Mouse (Mus musculus) neural tube, embryonic 11.5 days (tissue): ENCODE measurements around the gene Cldn15. TPM values are rescaled to one million over a fixed set of nuclear protein-coding genes. Genes with fewer than 3 reads are reported as not detected.
"Not testable (repeated sequence)": the region's sequence is repeated elsewhere in the genome, so short reads cannot be mapped to it uniquely, and the experiment has no call there.

Experiments used
- ATAC-seq: fragments of 200-750 bp; cut with Nextera tagmentation; 2 replicates; pipeline ENCODE4 v1.8.0; 2017; ENCODE audit warnings: moderate number of reproducible peaks, mild to moderate bottlenecking, moderate TSS enrichment, moderate library complexity; ENCODE audit not compliant: insufficient read depth, low FRiP score, low TSS enrichment
- DNase-seq: peaks from one replicate; pipeline ENCODE4 v3.0.0-alpha.2; 2015; ENCODE audit warnings: low spot score
- H3K27ac ChIP-seq: fragments of 300-500 bp; sonication (generic); 2 replicates; pipeline ENCODE4 v1.5.1; 2014; ENCODE audit warnings: low read depth, mild to moderate bottlenecking, low read length
- H3K27me3 ChIP-seq: fragments of 300-500 bp; sonication (generic); 2 replicates; pipeline ENCODE4 v1.6.1; 2014; ENCODE audit warnings: mild to moderate bottlenecking, low read length, mixed read lengths; ENCODE audit not compliant: control insufficient read depth, insufficient read depth
- H3K36me3 ChIP-seq: fragments of 300-500 bp; sonication (generic); 2 replicates; pipeline ENCODE4 v1.6.1; 2014; ENCODE audit warnings: mild to moderate bottlenecking, low read length, moderate library complexity, mixed read lengths; ENCODE audit not compliant: control insufficient read depth, insufficient read depth
- H3K4me1 ChIP-seq: fragments of 300-500 bp; sonication (generic); 2 replicates; pipeline ENCODE4 v1.6.1; 2014; ENCODE audit warnings: low read length, mixed read lengths; ENCODE audit not compliant: control insufficient read depth, insufficient read depth
- H3K4me2 ChIP-seq: fragments of 300-500 bp; sonication (generic); 2 replicates; pipeline ENCODE4 v1.6.1; 2014; ENCODE audit warnings: low read depth, mild to moderate bottlenecking, moderate library complexity
- H3K4me3 ChIP-seq: fragments of 300-500 bp; sonication (generic); 2 replicates; pipeline ENCODE4 v1.5.1; 2014; ENCODE audit warnings: low read depth, low read length
- H3K9ac ChIP-seq: fragments of 300-500 bp; sonication (generic); 2 replicates; pipeline ENCODE4 v1.6.1; 2014; ENCODE audit warnings: mild to moderate bottlenecking, low read length
- H3K9me3 ChIP-seq: fragments of 300-500 bp; sonication (generic); 2 replicates; pipeline ENCODE4 v1.6.1; 2016; ENCODE audit warnings: low read length; ENCODE audit not compliant: control insufficient read depth
- WGBS: fragments of 180-500 bp; shearing (Covaris S2); extraction: QIAGEN DNeasy Blood & Tissue Kit; methylation state at CpG from one replicate; pipeline ENCODE4 v1.1.7; 2014; 5-methylcytosine and 5-hydroxymethylcytosine counted together
- polyA plus RNA-seq: library from polyadenylated mRNA; unstranded; fragments of >200 nt; fragmentation: Nextera tagmentation; extraction: Ambion mirVana; gene quantifications from 2 replicates; pipeline ENCODE4 v1.2.1, GENCODE M21; 2014

Cldn15 gene
- polyA plus RNA-seq, 1 experiment from 2014 or later = not detected

GRCm38 (mm10) chr5:136932956-136933355 is 33.5 kb upstream of the Cldn15 start:
- H3K36me3 ChIP-seq = no peaks in the 10 kb centered on the region
- H3K4me1 ChIP-seq = no peaks in the 10 kb centered on the region
- H3K9ac ChIP-seq = no peak overlapping the region
- no peak overlapping the region for H3K4me2 ChIP-seq
- H3K27ac ChIP-seq = no peak overlapping the region
- H3K9me3 ChIP-seq = no peaks in the 10 kb centered on the region
- no peak overlapping the region for H3K4me3 ChIP-seq
- no peak for DNase-seq
- 87% methylated on average over 5 of the region's 5 CpGs for WGBS
- ATAC-seq = no peak
- no peaks in the 10 kb centered on the region for H3K27me3 ChIP-seq

DNA sequence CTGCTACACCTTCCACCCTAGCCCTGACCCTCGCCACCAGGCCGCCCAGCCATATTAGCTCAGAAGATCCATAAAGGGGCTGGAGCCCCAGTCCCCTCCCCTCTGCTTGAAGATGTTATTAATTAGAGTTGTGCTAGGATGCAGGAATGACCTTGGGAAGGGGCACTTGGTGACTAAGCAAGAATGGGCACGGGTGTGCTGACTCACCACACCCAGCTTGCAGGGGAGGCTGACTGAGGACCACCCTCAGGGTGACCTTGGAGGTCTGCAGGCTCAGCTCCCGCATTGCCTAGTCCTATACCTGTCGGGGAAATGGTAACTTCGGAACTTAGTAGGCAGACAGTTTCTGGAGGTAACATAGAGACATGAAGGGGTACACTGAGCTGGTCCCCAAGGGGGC is 32.5 kb upstream of the Cldn15 start:
- no peak overlapping the region for H3K9ac ChIP-seq
- DNase-seq (no peak), ATAC-seq (no peak)
- H3K27me3 ChIP-seq = no peaks in the 10 kb centered on the region
- H3K4me2 ChIP-seq = no peak overlapping the region
- H3K9me3 ChIP-seq = no peaks in the 10 kb centered on the region
- WGBS = 89% methylated on average over 6 of the region's 6 CpGs
- no peak overlapping the region for H3K27ac ChIP-seq
- H3K4me1 ChIP-seq = no peaks in the 10 kb centered on the region
- H3K36me3 ChIP-seq = no peaks in the 10 kb centered on the region
- no peak overlapping the region for H3K4me3 ChIP-seq

DNA sequence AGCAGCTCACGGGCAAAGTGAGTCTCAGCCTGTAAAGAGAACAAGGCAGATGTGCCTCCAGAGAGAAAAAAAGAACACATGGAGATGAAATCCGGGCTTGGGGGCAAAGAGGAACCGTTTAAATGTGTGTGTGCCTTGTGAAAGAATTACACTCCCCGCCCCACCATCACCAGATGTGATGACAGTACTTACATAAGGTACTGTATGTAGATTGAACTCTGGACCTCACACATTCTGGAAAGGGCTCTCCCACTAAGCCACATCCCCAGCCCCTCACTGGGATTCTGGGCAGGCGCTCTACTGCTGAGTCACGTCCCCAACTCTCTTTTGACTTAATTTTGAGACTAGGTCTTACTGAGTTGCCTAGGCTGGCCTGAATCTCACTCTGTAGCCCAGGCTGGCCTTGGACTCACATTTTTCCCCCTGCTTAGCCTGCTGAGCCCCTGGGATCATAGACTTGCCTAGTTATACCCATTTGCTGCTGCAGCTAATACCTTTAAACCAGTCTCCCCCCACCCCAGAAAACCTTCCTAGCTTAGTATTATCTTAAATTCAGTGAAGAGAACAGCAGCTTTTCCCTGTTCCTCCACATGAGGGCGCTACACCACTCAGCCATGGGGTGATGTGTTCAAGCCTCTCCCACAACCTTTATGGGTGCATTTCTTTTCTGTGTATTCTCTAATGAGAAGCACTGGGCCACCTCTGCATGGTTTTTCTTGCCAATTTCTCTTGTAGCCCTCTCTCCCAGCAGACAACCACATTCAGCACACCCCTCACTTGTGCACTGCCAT is 30.3 kb upstream of the Cldn15 start:
- no peaks in the 10 kb centered on the region for H3K27me3 ChIP-seq
- H3K27ac ChIP-seq = no peak overlapping the region
- WGBS = 67% methylated on average over 7 of the region's 7 CpGs
- no peak overlapping the region for H3K9ac ChIP-seq
- ATAC-seq (no peak), DNase-seq (no peak)
- H3K36me3 ChIP-seq = no peaks in the 10 kb centered on the region
- no peaks in the 10 kb centered on the region for H3K4me1 ChIP-seq
- H3K4me2 ChIP-seq = no peak overlapping the region
- H3K4me3 ChIP-seq = no peak overlapping the region
- no peaks in the 10 kb centered on the region for H3K9me3 ChIP-seq

- Histone ChIP-seq H3K27me3 (no peaks in the 10 kb centered on the region), H3K9ac (no peak overlapping the region), H3K27ac (no peak overlapping the region), H3K4me3 (no peak overlapping the region), H3K4me1 (no peaks in the 10 kb centered on the region), H3K4me2 (no peak overlapping the region), H3K9me3 (no peaks in the 10 kb centered on the region), H3K36me3 (no peaks in the 10 kb centered on the region)
- ATAC-seq (no peak), DNase-seq (no peak)
- 84% methylated on average over 6 of the region's 6 CpGs for WGBS
Observed at GRCm38 (mm10) chr5:136936750-136937149, 29.7 kb upstream of the Cldn15 start.

- no peaks in the 10 kb centered on the region for H3K9me3 ChIP-seq
- 88% methylated on average over 5 of the region's 5 CpGs for WGBS
- no peak overlapping the region for H3K4me2 ChIP-seq
- H3K27ac ChIP-seq = no peak overlapping the region
- H3K27me3 ChIP-seq = no peaks in the 10 kb centered on the region
- no peak overlapping the region for H3K4me3 ChIP-seq
- no peak overlapping the region for H3K9ac ChIP-seq
- no peak for DNase-seq
- H3K36me3 ChIP-seq = no peaks in the 10 kb centered on the region
- ATAC-seq = no peak
- H3K4me1 ChIP-seq = no peaks in the 10 kb centered on the region
Observed at GRCm38 (mm10) chr5:136937621-136938020, 28.8 kb upstream of the Cldn15 start.

DNA sequence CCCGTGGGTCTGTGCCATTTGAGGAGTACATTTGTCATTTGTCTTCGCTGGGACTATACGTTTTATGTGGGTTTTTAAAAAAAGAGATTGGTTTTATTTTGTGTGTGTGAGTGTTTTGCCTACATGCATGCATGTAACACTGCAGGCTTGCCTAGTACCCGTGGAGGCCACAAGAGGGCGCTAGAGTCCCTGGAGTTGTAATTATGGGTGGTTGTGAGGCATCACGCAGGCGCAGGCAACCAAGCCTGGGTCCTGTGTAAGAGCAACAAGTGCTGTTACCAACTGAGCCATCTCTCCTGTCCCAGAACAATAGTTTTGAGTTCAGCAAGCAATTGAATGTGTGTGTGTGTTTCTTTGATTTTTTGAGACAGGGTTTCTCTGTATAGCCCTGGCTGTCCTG is 27.1 kb upstream of the Cldn15 start:
- no peaks in the 10 kb centered on the region for H3K9me3 ChIP-seq
- H3K4me2 ChIP-seq = no peak overlapping the region
- DNase-seq = no peak
- H3K36me3 ChIP-seq = no peaks in the 10 kb centered on the region
- H3K4me3 ChIP-seq = no peak overlapping the region
- H3K9ac ChIP-seq = no peak overlapping the region
- H3K4me1 ChIP-seq = no peaks in the 10 kb centered on the region
- H3K27ac ChIP-seq = no peak overlapping the region
- no peaks in the 10 kb centered on the region for H3K27me3 ChIP-seq
- 63% methylated on average over 7 of the region's 7 CpGs for WGBS
- ATAC-seq = no peak

DNA sequence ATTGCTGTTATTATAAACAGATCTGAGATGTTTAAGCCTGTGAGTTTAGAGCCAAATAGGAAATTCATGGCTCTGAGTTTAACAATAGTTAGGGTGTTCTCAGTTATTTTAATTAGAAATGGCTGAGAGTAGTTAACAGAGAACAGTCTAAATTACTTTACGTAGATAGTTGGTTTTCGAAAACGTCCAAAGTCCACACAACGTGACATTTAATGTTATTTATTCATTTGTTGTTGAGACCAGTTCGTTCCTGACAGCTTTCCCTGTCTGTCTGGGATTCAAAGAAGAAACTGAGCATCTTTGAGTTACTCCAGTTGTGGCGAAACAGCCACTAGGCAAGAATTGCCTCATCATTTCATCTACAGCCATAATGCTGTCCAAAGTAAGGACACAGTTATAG is 26.4 kb upstream of the Cldn15 start:
- not testable (repeated sequence) for H3K9ac ChIP-seq, H3K4me1 ChIP-seq, ATAC-seq, H3K36me3 ChIP-seq, H3K27me3 ChIP-seq, DNase-seq, H3K4me3 ChIP-seq, H3K4me2 ChIP-seq, H3K9me3 ChIP-seq, H3K27ac ChIP-seq
- 85% methylated on average over 6 of the region's 6 CpGs for WGBS

DNA sequence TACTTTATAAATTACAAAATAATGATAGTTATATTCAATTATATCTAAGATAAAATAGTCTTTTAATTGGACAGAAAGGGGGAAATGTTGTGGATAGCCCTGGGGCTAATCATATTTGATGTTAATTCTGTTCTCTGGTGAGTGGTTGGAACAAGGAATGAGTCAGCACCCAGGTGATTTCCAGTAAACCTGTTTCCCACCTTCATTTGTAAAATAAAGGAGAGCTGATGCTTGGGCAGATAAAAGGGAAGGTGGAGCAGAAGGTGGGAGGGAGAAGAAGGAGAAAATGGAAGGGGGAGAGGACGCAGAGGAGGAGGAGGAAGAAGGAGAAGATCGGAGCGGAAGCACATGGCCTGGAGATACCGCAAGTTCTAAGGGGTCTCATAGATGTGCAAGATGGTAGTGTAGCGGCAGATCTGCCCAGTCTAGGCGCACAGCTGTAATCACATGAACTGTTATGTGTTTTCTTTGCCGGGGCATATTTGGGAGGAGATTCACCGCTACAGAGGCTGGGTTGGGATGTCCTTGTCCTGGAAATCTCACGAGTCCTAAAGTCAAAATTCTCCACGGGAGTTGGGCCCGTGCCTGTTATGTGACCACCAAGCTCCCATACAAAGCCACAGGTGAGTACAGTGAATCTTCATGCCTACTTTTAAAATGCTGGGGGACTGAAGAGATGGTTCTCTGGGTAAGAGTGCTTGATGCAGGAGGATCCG is 25.4 kb upstream of the Cldn15 start:
- Histone ChIP-seq H3K9me3 (no peaks in the 10 kb centered on the region), H3K36me3 (no peaks in the 10 kb centered on the region), H3K4me3 (no peak overlapping the region), H3K27ac (no peak overlapping the region), H3K4me2 (no peak overlapping the region), H3K4me1 (no peaks in the 10 kb centered on the region), H3K9ac (no peak overlapping the region), H3K27me3 (no peaks in the 10 kb centered on the region)
- no peak for ATAC-seq
- 88% methylated on average over 12 of the region's 12 CpGs for WGBS
- DNase-seq = no peak

- H3K9me3 ChIP-seq = no peaks in the 10 kb centered on the region
- H3K9ac ChIP-seq = no peak overlapping the region
- H3K4me1 ChIP-seq = no peaks in the 10 kb centered on the region
- H3K27ac ChIP-seq = no peak overlapping the region
- H3K27me3 ChIP-seq = no peaks in the 10 kb centered on the region
- DNase-seq (no peak), ATAC-seq (no peak)
- no peaks in the 10 kb centered on the region for H3K36me3 ChIP-seq
- no peak overlapping the region for H3K4me3 ChIP-seq
- H3K4me2 ChIP-seq = no peak overlapping the region
- WGBS = 82% methylated on average over 3 of the region's 3 CpGs
Observed at GRCm38 (mm10) chr5:136942781-136943180, 23.6 kb upstream of the Cldn15 start.
